Mouse (Mus musculus) right cerebral cortex, postnatal 10 days (tissue): ENCODE results near the gene Inpp5k.

ENCODE experiments used
- DNase-seq, 2 experiments: peaks; one replicate each; pipeline ENCODE4 v3.0.0; 2021; ENCODE audit warnings: low spot score in 2 of 2

Gene Inpp5k

DNA sequence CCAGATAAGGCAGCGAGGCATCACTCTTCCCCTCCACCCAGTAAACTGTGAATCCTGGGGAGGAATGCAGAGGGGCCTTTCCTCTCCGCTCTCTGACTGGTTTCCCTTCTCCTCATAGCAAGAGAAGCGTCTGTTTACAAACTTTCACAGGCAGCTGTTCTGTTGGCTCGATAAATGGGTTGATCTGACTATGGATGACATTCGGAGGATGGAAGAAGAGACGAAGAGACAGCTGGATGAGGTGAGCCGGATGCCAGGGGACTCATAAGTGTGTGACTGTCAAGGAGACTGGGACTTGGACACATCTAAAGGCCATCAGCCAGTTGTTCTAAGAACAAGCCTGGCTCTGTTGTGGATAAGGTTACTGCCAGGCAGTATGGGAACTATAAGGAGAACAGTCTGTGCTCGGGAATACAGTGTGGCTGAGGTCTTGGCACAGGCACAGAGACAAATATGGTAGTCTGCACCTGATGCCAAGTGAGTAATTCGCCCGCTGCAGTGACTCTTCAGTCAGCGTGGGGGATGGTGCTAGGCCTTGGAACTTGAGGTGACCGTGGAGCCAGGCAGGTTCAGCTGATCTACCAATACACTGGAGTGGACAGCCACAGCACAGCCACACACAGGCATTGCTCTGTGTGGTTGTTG is 10.5 kb upstream of the Inpp5k start:
- DNase-seq, result peak; percentile 47 to 54

DNA sequence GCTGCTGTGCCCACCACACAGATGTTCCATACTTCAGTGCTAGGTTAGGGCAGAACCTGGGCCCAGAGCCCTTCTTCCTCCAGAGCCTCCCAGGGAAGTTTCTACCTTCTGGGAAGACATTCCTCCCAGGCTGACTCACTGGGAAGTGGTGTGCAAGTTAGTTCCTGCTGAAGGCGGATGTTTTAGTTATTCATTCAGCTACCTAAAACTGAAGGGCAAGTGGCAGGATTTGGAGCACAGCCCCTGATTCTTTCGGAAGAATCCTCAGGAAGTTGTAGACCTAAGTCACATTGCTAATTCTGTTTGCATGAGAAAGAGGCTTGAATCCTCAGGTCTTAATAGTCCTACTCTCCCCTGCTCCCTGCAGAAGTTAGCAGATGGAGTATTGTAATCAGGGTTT is 9.4 kb upstream of the Inpp5k start:
- no peak for DNase-seq

DNA sequence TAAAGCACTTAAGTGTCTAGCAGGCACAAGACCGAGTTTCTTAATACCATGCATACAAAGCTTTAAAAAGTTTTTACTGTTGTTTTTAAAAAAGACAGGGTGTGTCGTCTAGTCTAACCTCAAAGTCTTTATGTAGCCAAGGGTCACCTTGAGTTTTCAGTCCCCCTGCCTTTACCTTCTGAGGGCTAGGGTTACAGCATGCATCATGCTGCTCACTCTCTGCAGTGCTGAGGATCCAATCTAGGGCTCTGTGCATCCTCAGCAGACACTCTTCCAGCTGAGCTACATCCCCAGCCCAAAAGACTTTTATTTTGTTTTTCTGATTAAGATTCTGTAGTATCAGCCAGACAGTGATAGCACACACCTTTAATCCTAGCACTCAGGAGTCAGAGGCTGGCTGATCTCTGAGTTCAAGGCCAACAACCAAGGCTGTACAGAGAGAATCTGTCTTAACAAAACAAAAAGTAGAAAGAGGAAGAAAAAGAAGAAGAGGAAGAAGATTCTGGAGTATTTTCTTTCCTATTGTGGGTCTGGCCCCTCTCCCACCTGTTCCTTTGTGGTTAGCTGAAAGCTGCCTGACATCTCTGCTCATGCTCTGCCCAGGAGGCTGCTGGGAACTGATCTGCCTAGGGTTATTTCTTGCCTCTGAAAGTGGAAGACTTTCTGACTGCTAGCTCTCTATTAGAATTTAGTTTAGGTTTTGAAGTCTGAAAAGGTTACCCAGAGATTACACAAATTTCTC is 8.0 kb upstream of the Inpp5k start:
- no peak for DNase-seq

DNA sequence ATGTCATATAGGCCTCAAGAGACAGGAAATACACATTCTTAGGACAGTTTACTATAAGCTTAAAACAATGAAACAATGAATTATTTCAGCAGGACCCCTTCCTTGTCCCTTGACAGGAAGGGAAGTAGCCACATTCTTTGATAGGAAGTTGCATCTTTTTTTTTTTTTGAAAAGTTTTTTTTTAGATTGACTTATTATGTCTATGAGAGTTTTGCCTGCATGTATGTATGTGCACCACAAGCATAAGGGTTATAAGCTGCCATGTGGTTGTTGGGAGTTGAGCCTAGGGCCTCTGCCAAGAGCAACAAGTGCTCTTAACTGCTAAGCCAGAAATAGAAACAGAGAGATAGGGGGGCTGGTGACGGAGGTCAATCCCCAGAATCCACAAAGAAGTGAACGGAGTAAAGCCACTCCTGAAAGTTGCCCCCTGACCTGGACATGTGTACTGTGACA is 6.7 kb upstream of the Inpp5k start:
- DNase-seq, result no peak

DNA sequence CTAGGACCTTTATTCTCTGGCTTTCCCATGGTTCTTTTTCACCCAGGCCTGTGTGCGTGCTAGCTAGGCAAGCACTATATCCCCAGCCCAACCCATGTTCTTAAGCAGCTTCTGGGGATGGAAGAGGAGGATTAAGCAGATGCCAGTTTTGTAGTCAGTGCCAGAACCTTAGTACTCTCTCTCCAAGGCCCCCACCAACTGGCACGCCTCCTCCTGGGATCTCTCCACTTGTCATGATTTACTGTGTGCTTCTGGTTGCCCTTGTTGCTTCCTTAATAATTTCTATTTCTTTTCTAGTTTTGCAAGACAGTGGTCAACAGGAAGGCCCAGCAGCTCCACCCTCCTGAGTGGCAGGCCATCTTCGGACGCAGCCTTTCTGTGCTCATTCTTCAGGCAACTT is 5.0 kb upstream of the Inpp5k start:
- DNase-seq, result no peak

DNA sequence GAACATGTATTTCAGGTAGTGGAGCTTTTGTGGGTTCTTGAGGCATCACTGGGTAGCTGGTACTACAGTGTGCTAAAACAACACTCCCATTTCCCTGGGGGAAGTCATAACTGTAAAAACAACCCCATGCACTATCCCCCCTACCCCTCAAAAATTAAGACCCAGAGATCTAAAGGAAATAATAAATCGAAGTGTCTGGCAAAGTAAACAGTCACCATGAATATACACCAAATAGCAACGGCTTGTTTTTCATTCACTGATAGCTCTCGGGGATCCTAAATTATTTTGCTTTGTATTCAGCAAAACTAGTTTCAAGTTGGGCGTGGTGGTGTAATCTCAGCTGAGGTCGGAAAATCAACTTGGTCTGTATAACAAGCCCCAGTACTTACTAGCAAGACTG is 690 bp upstream of the Inpp5k start:
- no peak for DNase-seq

DNA sequence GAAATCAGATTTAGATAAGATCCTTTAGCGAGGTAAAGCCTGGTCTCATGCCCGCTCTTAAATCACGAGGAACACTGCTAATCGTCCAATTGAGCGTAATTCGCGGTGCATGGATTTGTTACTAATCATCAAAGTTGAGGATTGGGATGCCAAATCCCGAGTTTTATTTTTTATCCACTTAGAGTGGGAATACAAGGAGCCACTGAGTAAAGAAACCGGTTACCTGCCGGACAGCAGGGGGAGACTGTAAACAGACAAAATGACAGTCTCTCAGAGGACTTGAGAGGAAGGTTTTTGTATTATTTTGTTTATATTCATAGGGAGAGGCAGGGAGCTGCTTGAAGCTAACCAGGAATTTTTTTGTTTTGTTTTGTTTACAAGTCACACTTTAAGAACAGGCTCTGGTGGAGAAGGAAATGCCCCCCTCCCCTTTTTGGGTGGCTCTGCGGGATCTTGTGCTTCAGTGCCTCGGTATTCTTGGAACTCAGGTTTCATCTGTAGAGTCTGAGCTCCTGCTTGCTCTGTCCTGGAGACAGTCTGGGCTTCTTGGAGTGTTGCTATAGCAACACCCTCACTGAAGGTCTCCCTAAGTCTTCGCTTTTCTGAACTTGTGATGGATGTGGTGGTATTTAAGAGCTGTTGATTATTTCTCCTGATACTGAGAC is 905 bp downstream of the Inpp5k start:
- DNase-seq, result no peak

DNA sequence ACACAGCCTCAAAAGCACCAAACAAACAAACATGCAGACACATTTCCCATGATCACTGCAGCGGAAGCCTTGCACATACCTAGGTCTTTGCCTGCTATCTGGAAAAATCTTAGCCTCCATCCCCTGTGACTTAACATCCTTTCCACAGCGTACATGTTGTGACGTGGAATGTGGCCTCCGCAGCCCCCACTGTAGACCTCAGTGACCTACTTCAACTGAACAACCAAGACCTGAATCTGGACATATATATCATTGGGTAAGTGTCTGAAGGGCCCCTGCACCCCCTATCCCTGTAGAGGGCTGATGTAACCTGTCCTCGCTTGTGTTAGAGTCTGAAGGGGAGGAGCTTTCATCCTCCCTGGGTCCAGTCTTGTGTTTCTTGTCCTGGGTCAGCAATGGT is 2.1 kb downstream of the Inpp5k start:
- no peak for DNase-seq

DNA sequence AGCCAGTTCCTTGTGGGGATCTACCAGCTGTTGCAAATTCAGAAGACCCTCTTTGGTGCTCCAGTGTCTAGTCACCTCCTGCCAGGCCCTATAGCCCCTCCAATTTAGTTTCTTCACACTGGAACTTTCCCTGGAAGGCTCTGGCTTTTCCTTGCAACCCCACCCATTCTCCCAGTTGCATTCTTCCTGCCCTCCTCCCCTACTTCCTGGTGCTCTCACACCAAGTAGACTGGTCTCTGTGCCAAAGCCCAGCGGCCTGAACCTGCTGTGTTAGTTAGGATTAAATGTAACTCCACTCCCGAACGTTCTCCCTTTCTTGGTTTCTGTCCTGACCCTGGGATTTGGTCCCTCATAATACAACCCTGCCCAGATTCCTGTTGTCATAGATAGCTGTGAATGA is 4.0 kb downstream of the Inpp5k start:
- DNase-seq, result no peak

DNA sequence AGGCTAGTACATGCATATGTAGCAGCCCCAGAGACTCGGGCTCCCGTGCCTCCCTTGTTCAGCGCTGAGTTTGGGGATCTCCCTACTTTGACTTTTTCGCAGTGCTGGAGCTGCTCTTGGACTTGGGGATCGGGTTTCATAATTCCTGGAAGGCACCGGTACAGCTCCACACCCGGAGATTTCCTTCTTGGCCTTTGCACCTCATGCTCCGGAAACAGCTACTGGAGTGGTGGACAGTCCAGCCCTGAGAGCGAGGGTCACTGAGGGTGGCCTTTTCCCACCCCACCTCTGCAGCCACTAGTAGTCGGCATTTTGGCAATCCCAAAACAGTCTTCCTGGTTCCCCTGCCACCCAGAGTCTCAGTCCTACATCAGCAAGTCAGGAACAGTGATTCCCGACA is 4.5 kb downstream of the Inpp5k start:
- DNase-seq, result no peak

DNA sequence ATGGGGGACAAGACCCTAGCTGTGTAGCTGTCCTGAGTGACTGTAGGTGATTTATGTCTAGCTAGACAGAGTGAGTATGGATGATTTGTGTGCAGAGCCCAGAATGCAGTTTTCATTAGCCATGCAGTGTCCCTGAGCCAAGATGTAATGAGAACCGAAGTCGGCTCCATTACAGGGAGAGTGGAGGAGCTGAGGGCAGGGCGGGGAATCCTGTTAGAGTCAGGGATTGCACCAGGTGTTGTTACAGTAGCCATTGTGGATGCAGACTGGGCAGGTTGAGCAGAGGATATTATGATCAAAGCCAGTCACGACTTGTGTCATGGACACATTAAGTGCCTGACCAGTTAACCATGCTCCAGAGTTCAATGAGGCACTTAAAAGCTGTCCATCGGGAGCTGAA is 12.5 kb downstream of the Inpp5k start:
- no peak for DNase-seq

DNA sequence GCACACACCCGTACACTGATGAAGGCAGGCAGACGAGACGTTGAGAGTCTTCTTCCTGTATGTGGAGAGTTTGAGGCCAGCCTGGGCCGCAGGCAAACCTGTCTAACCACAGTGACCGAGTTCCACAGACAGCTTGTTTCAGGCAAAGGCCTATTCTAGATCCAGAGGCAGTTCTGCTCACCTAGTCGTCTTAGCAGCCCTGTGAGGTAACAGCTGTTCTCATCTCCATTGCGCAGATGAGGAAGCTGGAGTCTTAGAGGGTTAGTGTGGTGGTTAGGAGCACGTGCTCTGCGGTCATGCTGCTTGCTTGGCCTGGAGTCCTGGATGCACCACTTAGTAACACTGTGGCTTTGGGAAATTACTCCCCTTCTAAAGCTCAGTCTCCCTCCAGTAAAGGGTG is 13.9 kb downstream of the Inpp5k start:
- no peak for DNase-seq

DNA sequence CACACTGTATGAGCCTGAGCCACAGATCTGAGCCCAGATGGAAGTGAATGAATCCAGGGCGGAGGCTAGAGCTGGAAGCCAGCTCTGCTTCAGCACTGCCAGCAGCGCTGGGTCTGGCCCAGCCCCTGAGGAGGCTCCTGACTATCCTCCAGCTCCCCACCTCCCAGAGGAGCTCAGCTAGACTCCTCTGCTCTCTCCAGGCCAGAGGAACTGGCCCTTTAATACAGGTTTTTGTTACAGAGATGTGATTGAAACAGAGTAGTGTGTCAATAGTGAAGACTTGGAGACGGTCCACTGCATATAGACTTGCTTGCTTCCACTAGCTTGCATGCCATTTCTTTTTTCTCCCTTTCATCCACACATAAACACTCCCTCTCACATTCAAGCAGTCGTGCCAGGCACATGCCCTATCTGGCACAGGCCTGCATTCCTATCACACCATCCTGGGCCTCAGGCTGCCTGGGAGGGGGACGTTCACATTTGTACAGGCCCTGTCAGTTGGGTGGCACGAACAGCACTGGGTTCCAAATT is 17.0 kb downstream of the Inpp5k start:
- DNase-seq, result peak; percentile 68 to 73

DNA sequence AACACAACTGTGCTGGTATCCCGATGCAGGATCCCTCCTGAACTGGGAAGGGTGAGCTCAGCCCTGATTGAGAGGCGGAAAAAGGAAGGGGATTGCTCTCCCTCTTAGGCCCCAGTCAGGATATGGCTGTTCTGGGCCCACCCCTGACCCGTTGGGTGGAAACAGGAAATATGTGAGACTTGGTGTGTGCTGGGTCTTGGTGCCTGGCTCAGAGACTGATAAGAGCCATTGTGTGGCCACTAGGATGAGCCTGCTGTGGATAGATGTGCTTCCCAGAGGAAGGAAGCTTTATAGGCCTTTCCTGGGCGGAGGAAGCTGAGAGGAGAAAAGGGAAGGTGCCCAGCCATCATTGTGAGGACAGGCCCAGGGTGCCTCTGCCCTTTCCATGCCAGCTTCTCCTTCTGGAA is 18.4 kb downstream of the Inpp5k start:
- peak in 1 of 2 experiments; percentile 21 for DNase-seq

DNA sequence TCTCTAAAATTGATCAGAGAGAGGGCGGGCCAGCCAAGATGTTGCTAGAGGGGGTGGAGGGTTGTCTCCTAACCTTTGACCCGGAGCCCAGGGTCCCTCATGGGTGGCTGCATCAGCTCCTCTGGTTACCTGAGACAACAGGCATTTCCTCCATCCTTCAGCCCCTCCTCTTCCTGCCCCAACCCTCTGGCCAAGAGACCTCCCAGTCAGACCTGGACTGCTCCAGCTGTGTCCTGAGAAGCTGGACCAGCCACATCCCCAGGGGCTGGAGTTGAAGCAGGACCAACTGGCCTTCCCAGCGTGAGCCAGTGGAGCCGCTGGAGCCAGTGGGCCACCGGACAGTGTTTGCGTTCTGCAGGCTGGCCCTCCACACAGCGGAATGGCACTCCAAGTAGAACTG is 19.5 kb downstream of the Inpp5k start, which contains the start of gene Myo1c:
Myo1c (plus strand) TSS at position 194 of the 400 bp plus-strand sequence.
- DNase-seq, result no peak

DNA sequence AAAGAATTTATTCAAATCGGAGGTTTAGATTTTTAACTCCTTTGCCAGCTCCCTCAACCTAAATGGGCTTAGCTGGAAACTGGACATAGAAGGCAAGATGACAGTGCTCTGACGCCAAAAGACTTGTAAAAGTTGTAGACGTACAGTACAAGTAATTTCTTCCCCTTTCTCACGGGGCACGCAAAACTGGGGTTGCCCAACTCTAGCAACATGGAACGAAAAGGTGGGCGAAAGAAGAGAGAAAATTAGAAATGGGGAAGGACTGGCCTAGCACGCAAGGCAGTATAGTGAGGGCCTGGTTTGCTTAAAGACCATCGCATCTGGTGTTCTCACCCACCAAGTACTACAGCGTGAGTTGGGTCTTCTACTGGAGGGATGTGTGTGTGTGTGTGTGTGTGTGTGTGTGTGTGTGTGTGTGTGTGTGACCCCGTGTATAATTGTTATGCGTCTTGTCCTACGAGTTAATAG is 20.2 kb downstream of the Inpp5k start:
- no peak for DNase-seq

DNA sequence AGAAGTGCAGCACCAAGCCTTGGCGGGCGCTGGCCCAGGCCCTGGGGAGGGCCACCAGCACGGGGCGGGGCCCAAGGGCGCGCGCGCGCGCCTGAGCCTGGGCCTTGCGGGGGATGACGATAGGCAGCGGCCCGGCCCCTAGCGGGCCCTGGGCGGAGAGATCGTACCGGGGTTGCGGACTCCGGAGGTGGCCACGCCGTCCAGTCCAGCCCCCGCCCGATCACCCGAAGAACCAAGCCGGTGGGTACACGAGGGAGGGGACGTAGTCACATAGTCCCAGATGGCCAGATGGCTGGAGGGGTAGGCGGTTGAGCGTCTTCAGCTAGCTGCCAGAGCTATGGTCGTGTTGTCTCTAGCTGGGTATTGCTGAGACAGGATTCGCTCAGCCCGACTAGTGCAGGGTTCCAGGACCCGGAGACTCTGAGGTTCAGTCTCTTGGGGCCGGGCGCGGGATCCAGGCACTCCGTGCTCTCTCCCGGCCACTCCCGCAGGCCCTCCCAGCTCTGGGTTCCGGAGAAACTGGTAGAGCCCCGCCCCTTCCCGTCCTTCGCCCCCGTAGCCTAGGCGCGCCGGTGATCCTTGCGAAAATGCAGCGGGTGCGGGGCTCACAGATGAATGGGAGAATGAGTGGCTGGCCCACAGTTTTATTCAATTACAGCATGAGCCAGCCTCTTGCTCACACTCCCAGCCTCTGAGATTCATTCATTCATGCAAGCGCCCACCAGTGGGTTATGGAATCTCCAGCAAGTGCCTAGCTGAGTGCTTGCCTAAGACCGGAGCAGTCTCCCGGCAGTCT is 20.8 kb downstream of the Inpp5k start:
- DNase-seq, result peak; percentile 83 to 86

DNA sequence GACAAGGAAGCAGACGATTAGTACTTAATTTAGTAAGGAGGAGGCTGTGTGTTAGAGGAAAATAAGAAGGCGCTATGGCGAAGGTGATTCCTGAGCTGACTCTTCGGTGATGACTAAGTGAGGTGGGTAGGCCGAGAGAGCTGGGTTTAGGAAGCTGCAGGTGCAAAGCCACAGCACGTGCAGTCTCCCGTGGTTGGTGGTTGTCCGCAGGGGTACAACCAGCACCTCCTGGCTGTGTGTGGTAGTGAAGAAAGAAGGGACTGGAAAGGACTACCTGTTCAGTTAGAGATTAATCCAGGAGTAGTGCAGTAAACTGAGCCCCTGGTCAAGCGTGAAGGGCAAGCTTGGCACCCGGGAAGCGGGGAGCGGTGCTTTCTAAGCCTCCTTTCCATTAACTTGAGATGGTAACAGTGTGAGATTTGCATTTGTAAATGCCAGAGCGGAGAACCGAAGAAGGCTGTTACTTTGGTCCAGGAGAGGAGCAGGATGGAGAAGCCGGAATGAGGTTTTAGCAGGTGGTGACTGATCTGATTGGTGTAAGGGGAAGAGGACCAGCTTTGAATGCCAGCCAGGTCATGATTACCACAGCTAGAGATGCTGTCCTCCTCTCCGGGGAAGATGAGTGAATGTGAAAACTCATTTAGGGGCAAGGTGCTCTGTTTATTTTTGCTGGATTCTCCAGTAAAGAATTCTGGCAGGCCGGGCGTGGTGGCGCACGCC is 21.6 kb downstream of the Inpp5k start:
- peak in 1 of 2 experiments; percentile 42 for DNase-seq

DNA sequence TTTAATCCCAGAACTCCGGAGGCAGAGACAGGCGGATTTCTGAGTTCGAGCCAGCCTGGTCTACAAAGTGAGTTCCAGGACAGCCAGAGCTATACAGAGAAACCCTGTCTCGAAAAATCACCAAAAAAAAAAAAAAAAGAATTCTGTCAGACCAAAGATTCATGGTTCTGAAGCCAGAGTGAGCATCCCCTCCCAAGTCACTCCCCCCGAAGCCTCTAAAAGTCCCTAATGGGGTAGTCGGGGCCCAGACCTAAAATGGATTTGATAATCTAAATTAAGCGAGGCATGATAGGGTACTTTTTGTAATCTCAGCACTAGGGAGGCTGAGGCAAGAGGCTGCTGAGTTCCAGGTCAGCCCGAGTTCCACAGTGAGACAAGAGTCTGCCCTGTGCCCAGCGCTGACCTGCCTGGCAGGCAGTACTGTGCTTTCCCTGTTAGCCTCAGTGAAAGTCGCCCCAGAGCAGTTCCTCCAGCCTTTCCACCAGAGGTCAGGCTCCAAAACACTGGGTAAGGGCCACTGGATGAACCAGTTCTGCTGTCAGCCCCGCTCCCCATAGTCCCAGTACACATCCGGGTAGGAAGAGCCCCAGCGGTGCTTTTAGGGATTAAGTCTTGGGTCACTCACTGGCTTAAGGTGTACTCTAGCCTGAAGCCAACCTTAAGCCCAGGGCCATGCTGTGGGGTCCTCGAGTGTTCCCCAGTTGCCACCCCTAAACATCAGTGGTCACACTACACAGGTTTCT is 22.3 kb downstream of the Inpp5k start:
- DNase-seq, result no peak

DNA sequence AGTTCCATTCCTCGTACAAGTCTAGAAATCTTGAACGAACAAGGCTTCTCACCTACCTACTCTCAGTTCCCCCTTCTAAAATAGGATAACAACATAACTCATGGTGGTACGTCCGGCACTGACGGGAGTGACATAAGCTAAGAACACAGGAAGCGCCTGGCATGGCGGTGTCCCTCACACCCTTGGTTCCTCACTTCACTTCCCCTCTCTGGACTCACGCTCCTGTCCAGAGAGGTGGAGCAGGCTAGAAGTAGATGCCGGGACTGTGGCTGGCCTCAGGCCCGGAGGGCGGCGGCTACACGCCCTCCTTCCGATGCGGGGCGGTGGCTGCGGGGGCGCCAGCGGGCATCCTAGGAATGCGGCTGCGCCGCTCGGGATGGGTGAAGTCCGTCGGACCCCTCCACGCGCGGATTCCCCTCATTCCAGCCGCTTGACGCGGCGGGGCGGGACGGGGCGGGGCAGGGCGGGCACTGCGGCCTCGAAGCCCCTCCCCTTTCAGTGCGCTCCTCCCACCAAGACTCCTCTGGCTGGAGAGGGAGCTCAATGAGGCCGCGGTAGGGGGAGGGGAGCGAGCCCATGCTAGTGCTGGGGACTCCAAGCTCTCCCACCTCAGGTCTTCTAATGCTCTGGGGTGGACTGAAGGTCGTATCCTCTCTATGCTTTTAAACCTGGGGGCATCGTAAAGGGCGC is 23.1 kb downstream of the Inpp5k start:
- DNase-seq, result peak; percentile 72 to 73
